Mouse (Mus musculus) intestine, embryonic 16.5 days (tissue): ENCODE results near the gene Mctp1. TPM values are rescaled to one million over a fixed set of nuclear protein-coding genes. Genes with fewer than 3 reads are reported as not detected.

Source experiments
- ATAC-seq: fragments of 200-750 bp; cut with Nextera tagmentation; 2 replicates; pipeline ENCODE4 v1.8.0; 2017; ENCODE audit warnings: moderate TSS enrichment, moderate library complexity
- H3K27ac ChIP-seq: fragments of 300-500 bp; sonication (generic); 2 replicates; pipeline ENCODE4 v1.5.1; 2014; ENCODE audit warnings: mild to moderate bottlenecking, low read length
- H3K27me3 ChIP-seq: fragments of 300-500 bp; sonication (generic); replicated peaks from 2 replicates; pipeline ENCODE4 v1.6.1; 2014; ENCODE audit warnings: low read length, control low read depth, mixed read lengths; ENCODE audit not compliant: control insufficient read depth, insufficient read depth
- H3K36me3 ChIP-seq: fragments of 300-500 bp; sonication (generic); 2 replicates; pipeline ENCODE4 v1.6.1; 2014; ENCODE audit warnings: low read length, control low read depth; ENCODE audit not compliant: control insufficient read depth, insufficient read depth
- H3K4me1 ChIP-seq: fragments of 300-500 bp; sonication (generic); 2 replicates; pipeline ENCODE4 v1.6.1; 2014; ENCODE audit warnings: low read length, control low read depth, mixed read lengths; ENCODE audit not compliant: control insufficient read depth, insufficient read depth
- H3K4me2 ChIP-seq: fragments of 300-500 bp; sonication (generic); 2 replicates; pipeline ENCODE4 v1.6.1; 2014; ENCODE audit warnings: low read depth, low read length, control low read depth
- H3K4me3 ChIP-seq: fragments of 300-500 bp; sonication (generic); 2 replicates; pipeline ENCODE4 v1.5.1; 2014; ENCODE audit warnings: mild to moderate bottlenecking, low read length
- H3K9ac ChIP-seq: fragments of 300-500 bp; sonication (generic); 2 replicates; pipeline ENCODE4 v1.6.1; 2014; ENCODE audit warnings: low read depth, low read length
- H3K9me3 ChIP-seq: fragments of 300-500 bp; sonication (generic); 2 replicates; pipeline ENCODE4 v1.6.1; 2016; ENCODE audit warnings: low read length, control low read depth; ENCODE audit not compliant: control insufficient read depth
- WGBS: fragments of 180-500 bp; shearing (Covaris S2); extraction: QIAGEN DNeasy Blood & Tissue Kit; methylation state at CpG from one replicate; pipeline ENCODE4 v1.1.7; 2014; 5-methylcytosine and 5-hydroxymethylcytosine counted together
- polyA plus RNA-seq: library from polyadenylated mRNA; unstranded; fragments of >200 nt; fragmentation: Nextera tagmentation; extraction: Ambion mirVana; gene quantifications from 2 replicates; pipeline ENCODE4 v1.2.1, GENCODE M21; 2015

The Mctp1 gene
- polyA plus RNA-seq, 1 experiment from 2014 or later = 0.33 TPM

DNA sequence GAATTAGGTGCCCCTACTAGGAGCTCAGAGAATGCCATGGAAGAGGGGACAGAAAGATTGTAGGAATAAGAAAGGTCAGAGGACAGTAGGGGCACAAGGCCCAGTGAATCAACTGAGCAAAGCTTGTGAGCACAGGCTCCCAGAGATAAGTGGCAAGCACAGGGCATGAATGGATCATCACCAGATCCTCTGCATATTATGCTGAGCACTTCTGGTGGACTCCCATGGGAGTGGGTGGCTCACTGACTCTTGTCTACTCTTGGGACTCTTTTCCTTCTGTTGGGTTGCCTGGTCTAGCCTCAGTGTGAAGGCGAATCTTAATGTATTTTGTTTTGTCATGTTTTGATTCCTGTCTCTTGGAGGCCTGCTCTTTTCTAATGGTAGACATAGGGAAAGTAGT lies 684.5 kb downstream of the Mctp1 start:
- H3K9ac ChIP-seq = no peak overlapping the region
- 100% methylated on average over 1 of the region's 1 CpGs for WGBS
- no peak overlapping the region for H3K4me2 ChIP-seq
- no peak overlapping the region for H3K4me3 ChIP-seq
- H3K9me3 ChIP-seq = no peaks in the 10 kb centered on the region
- no peaks in the 10 kb centered on the region for H3K27me3 ChIP-seq
- H3K27ac ChIP-seq = no peak overlapping the region
- no peaks in the 10 kb centered on the region for H3K4me1 ChIP-seq
- ATAC-seq = no peak
- H3K36me3 ChIP-seq = no peaks in the 10 kb centered on the region

DNA sequence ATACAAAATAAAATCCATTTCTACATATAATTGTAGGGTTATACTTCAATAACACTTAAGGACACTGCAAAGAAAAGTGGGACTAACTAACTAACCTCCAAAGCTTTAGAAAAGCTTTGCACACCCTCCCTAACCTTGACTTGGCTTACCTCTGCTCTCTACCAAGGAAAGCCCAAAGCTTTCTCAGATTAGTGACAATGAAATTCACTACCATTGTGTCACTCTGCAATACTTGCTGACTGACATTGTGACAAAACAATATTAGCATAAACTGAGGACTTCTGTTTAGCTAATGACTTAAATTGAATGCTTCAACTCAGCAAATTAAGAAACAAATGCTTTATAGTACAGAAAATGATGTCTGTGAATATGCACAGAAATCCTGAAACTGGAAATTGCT lies 687.7 kb downstream of the Mctp1 start:
- no peak overlapping the region for H3K4me2 ChIP-seq
- H3K36me3 ChIP-seq = peaks cover 2% of the 10 kb centered on the region
- no peak overlapping the region for H3K4me3 ChIP-seq
- H3K4me1 ChIP-seq = no peaks in the 10 kb centered on the region
- no peak overlapping the region for H3K27ac ChIP-seq
- peaks cover 2% of the 10 kb centered on the region for H3K9me3 ChIP-seq
- H3K27me3 ChIP-seq = no peaks in the 10 kb centered on the region
- no peak for ATAC-seq
- H3K9ac ChIP-seq = no peak overlapping the region

Other genes starting within 250 kb of the Mctp1 start
- gene Fam81b, start 79.5 kb upstream of the Mctp1 start, polyA plus RNA-seq = not detected in 2 replicates